Mouse (Mus musculus) ES-Bruce4 (cell line): ENCODE results near the gene Otud6a. TPM values are rescaled to one million over a fixed set of nuclear protein-coding genes. Genes with fewer than 3 reads are reported as not detected.

ENCODE experiments used
- H3K27ac ChIP-seq: 2 replicates; pipeline ENCODE4 v1.5.1; 2012; ENCODE audit warnings: low read length, inconsistent platforms; ENCODE audit not compliant: insufficient read depth
- H3K27me3 ChIP-seq: 2 replicates; pipeline ENCODE4 v1.6.1; 2012; ENCODE audit warnings: mild to moderate bottlenecking, low read length, inconsistent platforms; ENCODE audit not compliant: control insufficient read depth, poor library complexity, insufficient read depth, severe bottlenecking
- H3K36me3 ChIP-seq: 2 replicates; pipeline ENCODE4 v1.6.1; 2012; ENCODE audit warnings: inconsistent platforms, mild to moderate bottlenecking, low read length, moderate library complexity; ENCODE audit not compliant: control insufficient read depth, poor library complexity, insufficient read depth, severe bottlenecking
- H3K4me1 ChIP-seq: one replicate; pipeline ENCODE4 v1.8.1; 2011; ENCODE audit warnings: low read length; ENCODE audit not compliant: control insufficient read depth, insufficient read depth
- H3K4me3 ChIP-seq: 2 replicates; pipeline ENCODE4 v1.5.1; 2011; ENCODE audit warnings: low read depth, mild to moderate bottlenecking, low read length
- H3K9ac ChIP-seq: 2 replicates; pipeline ENCODE4 v1.6.1; 2012; ENCODE audit warnings: low read depth, mild to moderate bottlenecking, inconsistent platforms; ENCODE audit not compliant: poor library complexity, severe bottlenecking
- H3K9me3 ChIP-seq: replicated peaks from 2 replicates; pipeline ENCODE4 v1.6.1; 2012; ENCODE audit warnings: mild to moderate bottlenecking, low read length, inconsistent platforms; ENCODE audit not compliant: control insufficient read depth, poor library complexity, insufficient read depth, severe bottlenecking
- CTCF ChIP-seq: IDR thresholded peaks from one replicate; pipeline ENCODE4 v1.8.1; 2011; ENCODE audit warnings: low read depth, low read length
- EP300 ChIP-seq: IDR thresholded peaks from 2 replicates; pipeline ENCODE4 v1.6.1; 2011; ENCODE audit warnings: low read depth, low read length; ENCODE audit not compliant: insufficient read depth
- POLR2A ChIP-seq: IDR thresholded peaks from one replicate; pipeline ENCODE4 v1.8.1; 2011; ENCODE audit warnings: low read length; ENCODE audit not compliant: insufficient read depth
- polyA plus RNA-seq: library from polyadenylated mRNA; stranded (reverse); fragments of >200 nt; gene quantifications from 2 replicates; pipeline ENCODE4 v1.2.4, GENCODE M21; 2011; ENCODE audit warnings: low read depth; ENCODE audit not compliant: missing spikeins, insufficient read depth, insufficient read length

The Otud6a gene
- polyA plus RNA-seq, 1 experiment: 0.70 TPM

- Histone ChIP-seq H3K36me3 (no peaks in the 10 kb centered on the region), H3K9ac (no peak overlapping the region), H3K4me3 (no peak overlapping the region), H3K27ac (no peak overlapping the region), H3K9me3 (no peaks in the 10 kb centered on the region), H3K4me1 (no peaks in the 10 kb centered on the region), H3K27me3 (no peaks in the 10 kb centered on the region)
- TF ChIP-seq EP300 (no peak), POLR2A (no peak), CTCF (no peak)
These were observed 41.3 kb downstream of the Otud6a start for GRCm38 (mm10) chrX:100470126-100470525.

- H3K9ac ChIP-seq: no peak overlapping the region
- no peak overlapping the region for H3K4me3 ChIP-seq
- no peaks in the 10 kb centered on the region for H3K9me3 ChIP-seq
- H3K27me3 ChIP-seq: no peaks in the 10 kb centered on the region
- TF ChIP-seq CTCF (no peak), EP300 (no peak), POLR2A (no peak)
- H3K4me1 ChIP-seq: no peaks in the 10 kb centered on the region
- H3K27ac ChIP-seq: no peak overlapping the region
- H3K36me3 ChIP-seq: no peaks in the 10 kb centered on the region
These were observed 42.7 kb downstream of the Otud6a start for GRCm38 (mm10) chrX:100471491-100471890.

GRCm38 (mm10) chrX:100475569-100476223 is 46.9 kb downstream of the Otud6a start:
- Histone ChIP-seq H3K4me1 (no peaks in the 10 kb centered on the region), H3K9ac (no peak overlapping the region), H3K27ac (no peak overlapping the region), H3K4me3 (no peak overlapping the region), H3K36me3 (no peaks in the 10 kb centered on the region), H3K9me3 (no peaks in the 10 kb centered on the region), H3K27me3 (no peaks in the 10 kb centered on the region)
- TF ChIP-seq CTCF: no peak

Other genes with a start within 250 kb of the Otud6a start
- 0.41 and 0.72 TPM in 2 replicates for gene Awat2, start 13.7 kb downstream of the Otud6a start, polyA plus RNA-seq
- gene Igbp1, start 65.3 kb downstream of the Otud6a start, polyA plus RNA-seq: 75.0 and 82.6 TPM in 2 replicates
- gene Dgat2l6, start 95.8 kb downstream of the Otud6a start, polyA plus RNA-seq: not detected in 2 replicates
- not detected in 2 replicates for gene Awat1, start 143.2 kb downstream of the Otud6a start, polyA plus RNA-seq
- gene P2ry4, start 165.9 kb downstream of the Otud6a start, polyA plus RNA-seq: 1.1 and 1.6 TPM in 2 replicates
- gene Arr3, start 176.5 kb downstream of the Otud6a start, polyA plus RNA-seq: not detected in 2 replicates
- 47.6 and 54.7 TPM in 2 replicates for gene Kif4, start 196.7 kb downstream of the Otud6a start, polyA plus RNA-seq
- 59.2 and 63.7 TPM in 2 replicates for gene Pdzd11, start 197.6 kb downstream of the Otud6a start, polyA plus RNA-seq